Mouse (Mus musculus): Measurements from ENCODE around the gene Gpr18. TPM values are rescaled to one million over a fixed set of nuclear protein-coding genes. Genes with fewer than 3 reads are reported as not detected.

Gene Gpr18
- polyA plus RNA-seq, 1 experiment from 2014 or later, result 0.06 TPM

- in situ Hi-C loops (cut with MboI; ENCODE audit: low pct_unique_long_range_greater_than_20kb), result no loop called here
- ATAC-seq, result no peak
- no peak for TF ChIP-seq CTCF (IDR thresholded peaks at IDR 0.05)
- CTCF ChIA-PET, result interaction anchor here (1.2 kb wide), 1 partner anchor 27 kb away, joined by 3 read pairs; no protein-coding TSS in a partner anchor
- POLR2A ChIA-PET, result no interaction called here
- DNase-seq (ENCODE audit: low read depth, low spot score), result no peak
- no peaks in the 10 kb centered on the region for H3K27me3 ChIP-seq
These were observed 10.8 kb downstream of the Gpr18 start for GRCm38 (mm10) chr14:121904754-121905153.

- TF ChIP-seq CTCF (IDR thresholded peaks at IDR 0.05), result no peak
- ChIA-PET POLR2A (no interaction called here), CTCF (no interaction called here)
- no peaks in the 10 kb centered on the region for H3K27me3 ChIP-seq
- DNase-seq (ENCODE audit: low read depth, low spot score), result no peak
- in situ Hi-C loops (cut with MboI; ENCODE audit: low pct_unique_long_range_greater_than_20kb), result no loop called here
- ATAC-seq, result no peak
These were observed 12.2 kb downstream of the Gpr18 start for GRCm38 (mm10) chr14:121903381-121903876.

- in situ Hi-C loops (cut with MboI; ENCODE audit: low pct_unique_long_range_greater_than_20kb), result no loop called here
- H3K27me3 ChIP-seq, result no peaks in the 10 kb centered on the region
- ATAC-seq, result no peak
- ChIA-PET POLR2A (no interaction called here), CTCF (no interaction called here)
- DNase-seq (ENCODE audit: low read depth, low spot score), result no peak
- no peak for TF ChIP-seq CTCF (IDR thresholded peaks at IDR 0.05)
These were observed 14.1 kb downstream of the Gpr18 start for GRCm38 (mm10) chr14:121901511-121901910.

GRCm38 (mm10) chr14:121899071-121899470 lies 16.5 kb downstream of the Gpr18 start:
- CTCF ChIA-PET, result no interaction called here
- POLR2A ChIA-PET, result no interaction called here
- DNase-seq (ENCODE audit: low read depth, low spot score), result no peak
- in situ Hi-C loops (cut with MboI; ENCODE audit: low pct_unique_long_range_greater_than_20kb), result no loop called here
- ATAC-seq, result no peak
- no peak for TF ChIP-seq CTCF (IDR thresholded peaks at IDR 0.05)
- no peaks in the 10 kb centered on the region for H3K27me3 ChIP-seq

- ChIA-PET POLR2A (no interaction called here), CTCF (no interaction called here)
These were observed 17.1 kb downstream of the Gpr18 start for GRCm38 (mm10) chr14:121898509-121898908.

GRCm38 (mm10) chr14:121897773-121898172 lies 17.8 kb downstream of the Gpr18 start:
- no peak for DNase-seq (ENCODE audit: low read depth, low spot score)
- no peak for ATAC-seq
- CTCF ChIA-PET, result no interaction called here

More at GRCm38 (mm10) chr14:121898509-121898908, 17.1 kb downstream of the Gpr18 start:
- DNase-seq (ENCODE audit: low read depth, low spot score) (no peak), ATAC-seq (no peak)
- TF ChIP-seq CTCF (IDR thresholded peaks at IDR 0.05), result no peak
- in situ Hi-C loops (cut with MboI; ENCODE audit: low pct_unique_long_range_greater_than_20kb), result no loop called here
- no peaks in the 10 kb centered on the region for H3K27me3 ChIP-seq

GRCm38 (mm10) chr14:121896126-121897090 lies 19.2 kb downstream of the Gpr18 start:
- POLR2A ChIA-PET, result no interaction called here
- no peak for DNase-seq (ENCODE audit: low read depth, low spot score)
- CTCF ChIA-PET, result interaction anchor here (1.5 kb wide), 1 partner anchor 308 kb away, joined by 3 read pairs; no protein-coding TSS in a partner anchor
- TF ChIP-seq CTCF (IDR thresholded peaks at IDR 0.05), result no peak
- in situ Hi-C loops (cut with MboI; ENCODE audit: low pct_unique_long_range_greater_than_20kb), result no loop called here
- no peaks in the 10 kb centered on the region for H3K27me3 ChIP-seq
- ATAC-seq, result no peak

More at GRCm38 (mm10) chr14:121897773-121898172, 17.8 kb downstream of the Gpr18 start:
- in situ Hi-C loops (cut with MboI; ENCODE audit: low pct_unique_long_range_greater_than_20kb), result no loop called here
- H3K27me3 ChIP-seq, result no peaks in the 10 kb centered on the region
- POLR2A ChIA-PET, result no interaction called here
- no peak for TF ChIP-seq CTCF (IDR thresholded peaks at IDR 0.05)

GRCm38 (mm10) chr14:121895316-121895715 lies 20.3 kb downstream of the Gpr18 start:
- CTCF ChIA-PET, result interaction anchor here (1.5 kb wide), 1 partner anchor 307 kb away, joined by 3 read pairs; no protein-coding TSS in a partner anchor
- no peak for ATAC-seq
- POLR2A ChIA-PET, result interaction anchor here (0.6 kb wide), 1 partner anchor 16 kb away, joined by 5 read pairs; the partner anchor contains the start of gene Ubac2
- TF ChIP-seq CTCF (IDR thresholded peaks at IDR 0.05), result no peak
- DNase-seq (ENCODE audit: low read depth, low spot score), result no peak
- H3K27me3 ChIP-seq, result no peaks in the 10 kb centered on the region
- in situ Hi-C loops (cut with MboI; ENCODE audit: low pct_unique_long_range_greater_than_20kb), result no loop called here

GRCm38 (mm10) chr14:121894511-121895135 lies 21.0 kb downstream of the Gpr18 start:
- POLR2A ChIA-PET, result interaction anchor here (0.7 kb wide), 1 partner anchor 10 kb away, joined by 5 read pairs; no protein-coding TSS in a partner anchor
- CTCF ChIA-PET, result no interaction called here
- no peaks in the 10 kb centered on the region for H3K27me3 ChIP-seq
- no peak for DNase-seq (ENCODE audit: low read depth, low spot score)
- in situ Hi-C loops (cut with MboI; ENCODE audit: low pct_unique_long_range_greater_than_20kb), result no loop called here
- TF ChIP-seq CTCF (IDR thresholded peaks at IDR 0.05), result no peak
- ATAC-seq, result no peak

- POLR2A ChIA-PET, result no interaction called here
- DNase-seq (ENCODE audit: low read depth, low spot score) (no peak), ATAC-seq (no peak)
- in situ Hi-C loops (cut with MboI; ENCODE audit: low pct_unique_long_range_greater_than_20kb), result no loop called here
- H3K27me3 ChIP-seq, result no peaks in the 10 kb centered on the region
- CTCF ChIA-PET, result no interaction called here
- TF ChIP-seq CTCF (IDR thresholded peaks at IDR 0.05), result no peak
These were observed 21.8 kb downstream of the Gpr18 start for GRCm38 (mm10) chr14:121893747-121894146.
